Mouse (Mus musculus) lung, adult 18-20 months (tissue): ENCODE data around the gene Zgrf1.

ENCODE experiments used
- DNase-seq, 2 experiments: peaks; one replicate each; pipeline ENCODE4 v3.0.0; 2022; ENCODE audit warnings: mixed read lengths in 2 of 2

Gene Zgrf1

GRCm38 (mm10) chr3:127562974-127563373 is 9.7 kb downstream of the Zgrf1 start:
- DNase-seq = no peak

DNA sequence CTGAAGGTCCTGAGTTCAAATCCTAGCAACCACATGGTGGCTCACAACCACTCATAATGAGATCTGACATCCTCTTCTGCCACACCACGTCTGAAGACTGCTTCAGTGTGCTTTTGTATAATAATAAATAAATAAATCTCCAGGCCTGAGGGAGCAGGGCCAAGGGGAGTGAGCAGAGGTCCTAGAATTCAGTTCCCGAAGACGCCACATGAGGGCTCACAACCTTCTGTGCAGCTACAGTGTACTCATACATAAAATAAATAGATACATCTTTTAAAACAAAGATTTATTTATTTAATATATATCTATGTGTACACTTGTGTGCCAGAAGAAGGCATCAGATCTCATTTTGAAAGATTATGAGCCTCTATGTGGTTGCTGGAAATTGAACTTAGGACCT is 11.8 kb downstream of the Zgrf1 start:
- DNase-seq = no peak

GRCm38 (mm10) chr3:127572557-127572956 is 19.3 kb downstream of the Zgrf1 start:
- DNase-seq = peak; percentile 12 to 58

DNA sequence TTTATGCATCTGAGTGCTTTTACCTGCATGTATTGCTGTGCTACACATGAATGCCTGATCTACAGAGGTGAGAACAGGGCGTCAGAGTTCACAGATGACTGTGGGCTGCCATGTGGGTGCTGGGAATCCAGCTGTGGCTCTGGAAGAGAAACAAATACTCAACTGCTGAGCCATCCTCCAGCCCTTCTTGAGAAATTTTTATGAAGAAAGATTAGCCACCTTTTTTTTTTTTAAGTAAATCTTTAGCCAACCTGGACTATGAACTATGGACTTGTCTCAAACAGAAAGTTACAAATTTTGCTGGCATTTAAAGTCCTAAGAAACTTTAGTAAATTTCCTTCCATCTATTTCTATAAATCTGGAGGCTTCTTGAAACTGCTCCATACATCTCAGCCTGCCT is 43.8 kb downstream of the Zgrf1 start:
- no peak for DNase-seq

DNA sequence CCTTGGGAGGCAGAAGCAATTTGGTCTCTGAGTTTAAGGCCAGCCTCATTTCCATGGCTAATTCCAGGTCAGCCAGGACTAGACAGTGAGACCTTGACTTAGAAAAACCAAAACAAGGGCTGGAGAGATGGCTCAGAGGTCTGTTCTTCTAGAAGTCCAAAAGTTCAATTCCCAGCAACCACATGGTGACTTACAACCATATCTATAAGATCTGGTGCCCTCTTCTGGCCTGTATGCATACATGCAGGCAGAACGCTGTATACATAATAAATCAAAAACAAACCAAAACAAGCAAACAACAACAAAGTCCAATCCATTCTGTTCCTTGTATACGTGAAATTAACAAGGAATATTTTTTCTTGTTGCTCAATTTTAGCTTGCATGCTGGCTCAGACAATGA is 54.8 kb downstream of the Zgrf1 start:
- no peak for DNase-seq

GRCm38 (mm10) chr3:127625296-127625695 is 72.0 kb downstream of the Zgrf1 start:
- peak; percentile 51 to 63 for DNase-seq

GRCm38 (mm10) chr3:127625701-127626399 is 72.6 kb downstream of the Zgrf1 start:
- DNase-seq = no peak

- DNase-seq = no peak
Observed at GRCm38 (mm10) chr3:127626524-127626923, 73.2 kb downstream of the Zgrf1 start.

- no peak for DNase-seq
Observed at GRCm38 (mm10) chr3:127627151-127627955, 74.1 kb downstream of the Zgrf1 start.

- no peak for DNase-seq
Observed at GRCm38 (mm10) chr3:127627956-127628310, 74.6 kb downstream of the Zgrf1 start.

DNA sequence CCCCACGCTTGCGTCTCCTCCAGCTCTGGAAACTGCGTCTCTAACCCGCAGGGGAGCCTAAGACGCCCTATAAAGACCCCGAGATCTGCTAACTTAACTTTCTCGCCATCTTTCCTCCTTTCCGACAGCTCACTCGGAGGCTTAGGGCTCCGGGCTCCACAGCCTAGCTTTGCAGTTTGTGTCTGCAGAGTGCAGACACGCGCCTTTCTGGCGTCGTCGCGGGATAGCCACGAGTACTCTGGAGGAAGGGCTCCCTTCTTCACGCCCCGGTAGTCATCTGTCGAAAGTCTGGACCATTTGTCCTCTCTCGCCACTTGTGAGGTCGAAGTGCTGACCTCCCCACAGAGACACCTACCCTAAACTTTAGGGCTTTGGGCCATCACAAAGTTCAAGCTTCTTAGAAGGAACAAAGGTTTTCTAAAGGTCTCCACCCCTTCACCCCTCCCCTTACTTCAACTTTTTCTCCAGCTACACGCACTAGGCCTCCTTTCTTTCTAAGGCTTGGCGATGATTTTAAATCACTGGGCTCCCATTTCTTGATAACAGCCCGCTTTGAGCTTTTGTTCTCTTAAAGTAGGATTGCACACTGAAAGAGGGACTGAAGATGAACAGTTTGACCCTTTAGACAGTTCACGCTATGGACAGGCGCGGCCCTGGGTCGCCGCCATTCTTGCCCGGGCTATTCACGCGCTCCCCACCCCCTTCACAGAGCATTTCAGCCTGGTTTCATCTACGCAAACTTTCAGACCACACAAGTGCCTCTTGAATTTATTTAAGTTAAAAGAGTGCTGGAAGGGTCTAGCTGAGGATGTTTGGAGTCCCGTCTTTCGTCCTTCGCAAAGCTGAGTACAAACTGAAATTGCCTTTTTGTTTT is 75.3 kb downstream of the Zgrf1 start:
- DNase-seq = no peak

GRCm38 (mm10) chr3:127630190-127630589 is 76.9 kb downstream of the Zgrf1 start:
- DNase-seq = no peak

GRCm38 (mm10) chr3:127630735-127631372 is 77.6 kb downstream of the Zgrf1 start:
- no peak for DNase-seq

- DNase-seq = no peak
Observed at GRCm38 (mm10) chr3:127631582-127631981, 78.3 kb downstream of the Zgrf1 start.

- peak in 1 of 2 experiments; percentile 13 for DNase-seq
Observed at GRCm38 (mm10) chr3:127632531-127632930, 79.2 kb downstream of the Zgrf1 start.

DNA sequence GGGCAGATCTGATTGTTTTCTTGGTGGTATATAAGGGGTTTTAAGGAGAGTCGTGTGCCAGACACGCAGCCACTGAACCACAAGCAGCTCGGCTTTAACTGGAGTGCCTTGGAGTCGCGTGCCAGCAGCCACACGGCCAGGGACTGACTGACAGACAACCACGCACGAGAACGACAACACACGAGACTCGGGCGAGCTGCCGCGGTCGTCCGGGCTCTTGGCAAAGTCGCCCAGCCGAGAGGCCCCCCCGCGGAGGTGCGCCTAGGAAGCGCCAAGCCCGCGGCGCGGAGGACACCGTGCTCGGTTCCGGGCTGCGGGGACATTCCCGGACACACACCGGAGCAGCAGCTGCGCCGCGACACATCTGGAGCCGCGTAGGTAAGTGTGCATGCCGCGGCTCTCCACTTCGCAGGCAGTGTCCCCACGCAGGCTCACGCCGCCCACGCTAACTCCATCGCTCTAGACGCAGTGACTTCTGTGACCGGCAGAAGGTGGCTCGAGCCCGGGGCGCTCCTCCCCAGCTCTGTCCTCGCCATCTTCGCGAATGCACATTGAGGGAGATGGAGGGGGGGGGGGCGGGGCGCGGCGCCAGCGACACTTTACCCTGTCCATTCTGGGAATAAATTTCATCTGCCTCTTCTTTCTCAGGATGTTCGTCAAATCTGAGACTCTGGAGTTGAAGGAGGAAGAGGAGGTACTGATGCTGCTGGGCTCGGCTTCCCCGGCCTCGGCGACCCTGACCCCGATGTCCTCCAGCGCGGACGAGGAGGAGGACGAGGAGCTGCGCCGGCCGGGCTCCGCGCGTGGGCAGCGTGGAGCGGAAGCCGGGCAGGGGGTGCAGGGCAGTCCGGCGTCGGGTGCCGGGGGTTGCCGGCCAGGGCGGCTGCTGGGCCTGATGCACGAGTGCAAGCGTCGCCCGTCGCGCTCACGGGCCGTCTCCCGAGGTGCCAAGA is 80.1 kb downstream of the Zgrf1 start, which contains the start of gene Neurog2:
Gene Neurog2, plus strand, starts transcription at position 56 of the 953 bp plus-strand sequence.
- DNase-seq = no peak

DNA sequence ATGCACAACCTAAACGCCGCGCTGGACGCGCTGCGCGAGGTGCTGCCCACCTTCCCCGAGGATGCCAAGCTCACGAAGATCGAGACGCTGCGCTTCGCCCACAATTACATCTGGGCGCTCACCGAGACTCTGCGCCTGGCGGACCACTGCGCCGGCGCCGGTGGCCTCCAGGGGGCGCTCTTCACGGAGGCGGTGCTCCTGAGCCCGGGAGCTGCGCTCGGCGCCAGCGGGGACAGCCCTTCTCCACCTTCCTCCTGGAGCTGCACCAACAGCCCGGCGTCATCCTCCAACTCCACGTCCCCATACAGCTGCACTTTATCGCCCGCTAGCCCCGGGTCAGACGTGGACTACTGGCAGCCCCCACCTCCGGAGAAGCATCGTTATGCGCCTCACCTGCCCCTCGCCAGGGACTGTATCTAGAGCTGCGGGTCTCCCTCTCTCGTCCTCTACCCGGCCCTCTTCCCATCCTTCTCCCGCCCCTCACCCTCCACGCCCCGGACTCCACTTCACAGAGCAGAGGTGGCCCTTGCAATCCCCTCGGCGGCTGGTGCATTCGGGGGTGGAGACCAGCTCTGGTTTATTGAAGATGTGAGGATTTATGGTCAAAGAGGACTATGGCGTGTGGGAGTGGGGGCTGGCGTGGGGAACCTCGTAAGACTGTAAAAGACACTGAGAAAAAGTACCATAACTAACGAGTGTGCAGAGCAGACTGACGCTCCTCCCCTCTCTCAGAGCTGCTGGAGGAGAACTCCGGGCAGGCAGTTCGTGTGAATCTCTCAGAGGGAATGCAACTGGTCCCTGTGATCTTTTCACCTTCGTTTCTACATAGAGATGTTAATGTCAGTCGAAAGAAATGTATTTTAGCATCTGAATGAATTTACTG is 81.1 kb downstream of the Zgrf1 start:
- DNase-seq = peak; percentile 57 to 64

DNA sequence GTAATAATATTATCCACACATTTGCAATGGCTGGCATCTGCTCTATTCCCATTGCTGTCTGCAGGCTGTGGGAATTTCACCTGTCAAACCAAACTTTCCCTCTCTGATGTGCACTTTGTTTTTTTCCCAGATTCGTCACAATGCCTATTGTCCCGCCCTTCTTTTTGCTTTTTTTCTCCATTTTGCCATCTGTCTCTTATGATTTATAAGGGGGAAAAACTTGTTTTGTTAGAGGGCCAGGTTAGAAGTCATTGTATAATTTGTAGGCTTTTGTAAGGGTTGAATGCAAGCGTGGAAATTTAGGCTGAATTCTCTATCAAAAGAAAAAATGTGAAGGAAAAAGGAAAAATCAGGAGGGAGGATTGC is 81.7 kb downstream of the Zgrf1 start:
- no peak for DNase-seq

- DNase-seq = no peak
Observed at GRCm38 (mm10) chr3:127639875-127640761, 86.8 kb downstream of the Zgrf1 start.
